Mouse (Mus musculus): ENCODE data around the gene Slc15a1. TPM values are rescaled to one million over a fixed set of nuclear protein-coding genes. Genes with fewer than 3 reads are reported as not detected.

The Slc15a1 gene
- not detected in 2 replicates for polyA plus RNA-seq (2012; ENCODE audit: low replicate concordance)

DNA sequence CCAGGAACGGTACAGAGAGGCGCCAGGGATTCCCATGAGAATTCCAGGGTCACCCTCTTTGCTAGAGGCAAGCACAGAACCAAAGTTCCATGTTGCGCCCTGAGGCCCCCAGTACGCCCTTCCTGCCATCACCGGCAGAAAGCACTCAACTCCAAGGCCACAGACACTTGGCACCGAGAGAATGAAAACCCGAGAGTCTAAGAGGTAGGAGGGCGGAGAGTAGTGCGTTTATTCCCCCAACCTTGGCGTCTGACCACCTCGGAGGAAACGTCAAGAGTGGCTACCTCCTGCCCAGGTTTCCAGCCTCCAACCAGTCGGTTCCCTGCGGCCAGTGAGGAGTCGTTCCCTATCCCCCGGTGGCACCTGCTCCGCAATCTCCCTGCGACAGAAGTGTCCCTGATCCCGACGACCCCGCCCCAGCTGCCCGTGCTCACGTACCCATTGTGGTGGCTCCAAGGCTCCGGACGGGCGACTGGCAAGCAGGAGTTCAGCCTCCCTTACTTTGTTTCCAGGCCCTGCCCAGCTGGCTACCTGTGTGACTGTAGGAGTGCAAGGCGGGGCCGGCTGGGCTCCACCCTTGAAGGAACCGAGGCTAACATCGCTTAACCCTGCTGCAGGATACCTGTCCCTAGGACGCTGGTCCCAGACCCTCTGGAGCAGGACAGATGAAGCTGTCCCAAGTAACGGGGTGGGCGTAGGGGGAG, at the start of gene Slc15a1:
TSS of gene Slc15a1 (minus strand) at position 472 of the 704 bp plus-strand sequence.

Other genes with a start within 250 kb of the Slc15a1 start
- gene Stk24, start 125.2 kb downstream of the Slc15a1 start, polyA plus RNA-seq (2012; ENCODE audit: low replicate concordance) = 76.6 and 81.0 TPM in 2 replicates